Mouse (Mus musculus): Measurements from ENCODE around the gene Drc7. TPM values are rescaled to one million over a fixed set of nuclear protein-coding genes. Genes with fewer than 3 reads are reported as not detected.

Gene Drc7
- not detected for polyA plus RNA-seq (2017; shearing (Covaris generic))

DNA sequence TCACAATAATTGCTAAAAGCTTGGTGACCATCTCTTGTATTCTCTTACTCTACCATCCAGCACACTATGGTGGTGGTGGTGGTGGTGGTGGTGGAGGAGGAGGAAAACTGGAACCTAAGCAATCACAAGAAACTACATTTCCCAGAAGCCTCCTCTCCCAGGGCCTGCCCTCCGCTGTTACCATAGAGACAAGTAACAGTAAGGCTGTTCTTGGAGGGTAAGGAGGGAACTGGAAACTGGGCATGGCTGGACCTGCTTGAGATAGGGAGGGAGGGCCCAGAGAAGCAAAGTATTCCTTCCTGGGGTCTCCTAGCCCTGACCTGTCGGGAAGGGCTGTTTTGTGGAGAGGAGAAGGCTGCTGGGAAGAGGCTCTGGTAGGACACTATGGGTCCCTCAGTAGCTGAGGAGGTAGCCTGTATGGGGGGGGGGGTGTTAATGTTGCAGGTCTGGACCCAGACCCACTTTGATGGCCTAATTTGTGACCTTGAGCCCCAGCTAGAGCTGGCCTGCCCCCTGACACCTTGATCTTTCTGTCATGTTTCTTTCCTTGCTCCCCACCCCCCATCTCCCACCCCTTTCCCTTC lies at the start of gene Drc7:
Gene Drc7, plus strand, starts transcription at position 177 of the 584 bp plus-strand sequence.

DNA sequence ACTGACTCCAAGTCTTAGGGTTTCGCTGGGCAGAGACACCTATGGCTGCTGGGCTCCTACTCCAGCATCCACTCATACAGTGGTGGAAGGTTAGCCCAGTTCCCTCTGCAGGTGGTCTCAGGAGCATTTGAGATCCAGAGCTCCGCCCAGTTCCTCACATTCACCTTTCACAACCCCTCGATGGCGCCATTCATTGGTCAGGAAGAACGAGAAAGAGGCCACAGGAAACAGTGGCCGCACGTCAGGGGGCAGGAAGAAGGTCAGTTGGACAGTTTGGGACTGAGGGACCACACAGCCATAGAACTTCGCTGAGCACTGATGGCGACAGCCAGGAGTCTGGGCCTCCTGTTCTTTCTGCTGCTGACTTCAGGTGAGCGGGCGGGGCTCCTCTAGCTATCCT lies 37.5 kb upstream of the Drc7 start, which contains the start of gene Adgrg3:
Gene Adgrg3, plus strand, starts transcription at position 242 of the 400 bp plus-strand sequence.

DNA sequence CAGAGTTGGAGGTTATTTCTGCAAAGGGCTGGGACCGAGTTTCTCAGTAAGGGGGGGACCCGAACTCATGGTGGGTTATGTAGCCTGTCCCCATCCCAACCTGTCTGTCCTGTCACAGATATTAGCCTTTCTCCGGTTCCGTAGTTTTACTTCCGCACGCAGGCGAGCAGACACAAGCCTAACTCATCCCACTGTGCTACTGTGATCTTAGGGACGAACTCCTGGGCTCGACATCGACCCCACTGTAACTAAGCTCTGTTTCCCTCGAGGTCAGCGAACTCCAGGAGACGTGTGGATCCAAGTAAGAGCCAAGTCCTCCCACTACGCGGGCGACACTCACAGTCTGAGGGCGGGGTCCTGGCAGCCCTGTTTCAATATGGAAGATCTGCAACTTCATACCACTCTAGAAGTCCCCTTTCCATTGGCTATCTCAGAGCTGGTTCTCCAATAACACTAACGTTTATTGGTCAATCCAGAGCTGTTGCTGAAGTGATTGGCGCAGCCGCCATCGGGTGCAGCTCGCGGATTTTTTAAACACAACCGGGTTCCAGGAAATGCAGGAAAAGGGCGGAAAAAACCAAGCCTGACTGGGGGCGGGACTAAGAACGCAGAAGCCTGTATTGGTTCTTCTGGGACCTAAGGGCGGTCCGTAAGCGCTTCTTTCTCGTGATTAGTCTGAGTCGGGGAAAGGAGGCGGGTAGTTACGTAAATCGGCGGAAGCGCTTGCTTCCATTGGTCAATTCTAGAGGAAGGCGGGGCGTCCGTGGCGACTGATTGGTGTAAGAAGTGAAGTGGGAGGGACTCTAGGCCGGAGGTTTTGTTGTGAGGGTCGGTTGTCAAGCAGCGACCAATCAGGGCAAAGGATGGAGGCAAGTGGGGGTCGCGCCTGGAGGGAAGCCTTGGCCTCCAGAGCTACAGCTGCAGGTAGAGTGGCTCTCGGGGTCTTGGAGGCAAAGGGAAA lies 25.8 kb downstream of the Drc7 start, which contains the start of gene Katnb1:
Gene Katnb1, plus strand, starts transcription at position 806 of the 961 bp plus-strand sequence.

Other genes with a start within 250 kb of the Drc7 start
- not detected for gene Ccl17, start 244.7 kb upstream of the Drc7 start, polyA plus RNA-seq (2017; shearing (Covaris generic))
- 44.9 TPM for gene Coq9, start 216.8 kb upstream of the Drc7 start, polyA plus RNA-seq (2017; shearing (Covaris generic))
- gene Ciapin1, start 216.7 kb upstream of the Drc7 start, polyA plus RNA-seq (2017; shearing (Covaris generic)) = 86.0 TPM
- 88.2 TPM for gene Polr2c, start 197.7 kb upstream of the Drc7 start, polyA plus RNA-seq (2017; shearing (Covaris generic))
- 1.6 TPM for gene Dok4, start 178.8 kb upstream of the Drc7 start, polyA plus RNA-seq (2017; shearing (Covaris generic))
- 1.2 TPM for gene Ccdc102a, start 137.0 kb upstream of the Drc7 start, polyA plus RNA-seq (2017; shearing (Covaris generic))
- 0.98 TPM for gene Adgrg5, start 131.4 kb upstream of the Drc7 start, polyA plus RNA-seq (2017; shearing (Covaris generic))
- gene Adgrg1, start 80.4 kb upstream of the Drc7 start, polyA plus RNA-seq (2017; shearing (Covaris generic)) = 0.16 TPM
- gene Adgrg3, start 37.4 kb upstream of the Drc7 start, polyA plus RNA-seq (2017; shearing (Covaris generic)) = 3.1 TPM
- 11.8 TPM for gene Katnb1, start 26.1 kb downstream of the Drc7 start, polyA plus RNA-seq (2017; shearing (Covaris generic))
- gene Kifc3, start 147.7 kb downstream of the Drc7 start, polyA plus RNA-seq (2017; shearing (Covaris generic)) = 0.92 TPM